Mouse (Mus musculus): ENCODE results near the gene Gnaz. TPM values are rescaled to one million over a fixed set of nuclear protein-coding genes. Genes with fewer than 3 reads are reported as not detected.
A peak's percentile ranks its signal among the peaks of the same experiment; 100 is the strongest.

Gene Gnaz
- total and polyA plus RNA-seq, 2 experiments from 2014 or later = 0.38 to 2.1 TPM

- WGBS = 27% methylated on average over 5 of the region's 5 CpGs
- H3K4me2 ChIP-seq (ENCODE audit: low read depth, low read length) = peak overlapping the region; percentile 35
- H3K9ac ChIP-seq (replicated peaks; ENCODE audit: low read depth, low read length) = no peak overlapping the region
- ATAC-seq (ENCODE audit: insufficient read depth, low read depth) = no peak
- TF ChIP-seq CTCF (IDR thresholded peaks at IDR 0.05; ENCODE audit: low read depth) (no peak), EP300 (IDR thresholded peaks at IDR 0.05; ENCODE audit: low read depth) (no peak)
- H3K36me3 ChIP-seq (replicated peaks; ENCODE audit: control insufficient read depth, insufficient read depth, low read length) = no peaks in the 10 kb centered on the region
- no peaks in the 10 kb centered on the region for H3K9me3 ChIP-seq (replicated peaks; ENCODE audit: control insufficient read depth, low read length)
- H3K27me3 ChIP-seq (ENCODE audit: control insufficient read depth, insufficient read depth, low read length) = peaks cover 27% of the 10 kb centered on the region
- DNase-seq (ENCODE audit: low spot score) = peak; percentile 18
- no peak overlapping the region for H3K27ac ChIP-seq (ENCODE audit: low read depth)
- H3K4me1 ChIP-seq (ENCODE audit: control insufficient read depth, insufficient read depth) = no peaks in the 10 kb centered on the region
- no peak overlapping the region for H3K4me3 ChIP-seq (ENCODE audit: low read depth, low read length)
Measured at GRCm38 (mm10) chr10:74994863-74995262, 27.9 kb downstream of the Gnaz start.

- peak overlapping the region; percentile 35 for H3K4me2 ChIP-seq (ENCODE audit: low read depth, low read length)
- H3K9ac ChIP-seq (replicated peaks; ENCODE audit: low read depth, low read length) = no peak overlapping the region
- H3K27me3 ChIP-seq (ENCODE audit: control insufficient read depth, insufficient read depth, low read length) = peaks cover 27% of the 10 kb centered on the region
- no peak for TF ChIP-seq EP300 (IDR thresholded peaks at IDR 0.05; ENCODE audit: low read depth)
- no peak for TF ChIP-seq CTCF (IDR thresholded peaks at IDR 0.05; ENCODE audit: low read depth)
- H3K4me3 ChIP-seq (ENCODE audit: low read depth, low read length) = peak overlapping the region; percentile 8; the same call in 1 of the 2 replicates
- no peak overlapping the region for H3K27ac ChIP-seq (ENCODE audit: low read depth)
- WGBS = 3% methylated on average over 16 of the region's 17 CpGs
- ATAC-seq (ENCODE audit: insufficient read depth, low read depth) = no peak
- no peaks in the 10 kb centered on the region for H3K36me3 ChIP-seq (replicated peaks; ENCODE audit: control insufficient read depth, insufficient read depth, low read length)
- DNase-seq (ENCODE audit: low spot score) = no peak
- no peaks in the 10 kb centered on the region for H3K4me1 ChIP-seq (ENCODE audit: control insufficient read depth, insufficient read depth)
- no peaks in the 10 kb centered on the region for H3K9me3 ChIP-seq (replicated peaks; ENCODE audit: control insufficient read depth, low read length)
Measured at GRCm38 (mm10) chr10:74995377-74995776, 28.4 kb downstream of the Gnaz start.

- Histone ChIP-seq H3K36me3 (replicated peaks; ENCODE audit: control insufficient read depth, insufficient read depth, low read length) (no peaks in the 10 kb centered on the region), H3K9ac (replicated peaks; ENCODE audit: low read depth, low read length) (no peak overlapping the region), H3K27me3 (ENCODE audit: control insufficient read depth, insufficient read depth, low read length) (0 out of 2 replicates have a peak, but pooled peaks cover 3% of the 10 kb centered on the region), H3K27ac (ENCODE audit: low read depth) (no peak overlapping the region), H3K4me1 (ENCODE audit: control insufficient read depth, insufficient read depth) (no peaks in the 10 kb centered on the region), H3K4me3 (ENCODE audit: low read depth, low read length) (no peak overlapping the region), H3K4me2 (ENCODE audit: low read depth, low read length) (no peak overlapping the region), H3K9me3 (replicated peaks; ENCODE audit: control insufficient read depth, low read length) (no peaks in the 10 kb centered on the region)
- 89% methylated on average over 8 of the region's 8 CpGs for WGBS
- no peak for ATAC-seq (ENCODE audit: insufficient read depth, low read depth)
- DNase-seq (ENCODE audit: low spot score) = no peak
- TF ChIP-seq EP300 (IDR thresholded peaks at IDR 0.05; ENCODE audit: low read depth) (no peak), CTCF (IDR thresholded peaks at IDR 0.05; ENCODE audit: low read depth) (no peak)
Measured at GRCm38 (mm10) chr10:75001391-75001790, 34.4 kb downstream of the Gnaz start.

GRCm38 (mm10) chr10:75004067-75004466 is 37.1 kb downstream of the Gnaz start:
- DNase-seq (ENCODE audit: low spot score) = no peak
- no peak overlapping the region for H3K4me3 ChIP-seq (ENCODE audit: low read depth, low read length)
- H3K27ac ChIP-seq (ENCODE audit: low read depth) = no peak overlapping the region
- no peak overlapping the region for H3K4me2 ChIP-seq (ENCODE audit: low read depth, low read length)
- H3K4me1 ChIP-seq (ENCODE audit: control insufficient read depth, insufficient read depth) = no peaks in the 10 kb centered on the region
- H3K27me3 ChIP-seq (ENCODE audit: control insufficient read depth, insufficient read depth, low read length) = 0 out of 2 replicates have a peak, but pooled peaks cover 11% of the 10 kb centered on the region
- H3K9me3 ChIP-seq (replicated peaks; ENCODE audit: control insufficient read depth, low read length) = no peaks in the 10 kb centered on the region
- TF ChIP-seq EP300 (IDR thresholded peaks at IDR 0.05; ENCODE audit: low read depth) = no peak
- no peak for TF ChIP-seq CTCF (IDR thresholded peaks at IDR 0.05; ENCODE audit: low read depth)
- no peak overlapping the region for H3K9ac ChIP-seq (replicated peaks; ENCODE audit: low read depth, low read length)
- H3K36me3 ChIP-seq (replicated peaks; ENCODE audit: control insufficient read depth, insufficient read depth, low read length) = no peaks in the 10 kb centered on the region
- ATAC-seq (ENCODE audit: insufficient read depth, low read depth) = no peak
- 48% methylated on average over 3 of the region's 3 CpGs for WGBS

GRCm38 (mm10) chr10:75006889-75007662 is 40.1 kb downstream of the Gnaz start:
- Histone ChIP-seq H3K27me3 (ENCODE audit: control insufficient read depth, insufficient read depth, low read length) (peaks cover 20% of the 10 kb centered on the region; the same call in 1 of the 2 replicates), H3K9ac (replicated peaks; ENCODE audit: low read depth, low read length) (no peak overlapping the region), H3K27ac (ENCODE audit: low read depth) (no peak overlapping the region), H3K4me3 (ENCODE audit: low read depth, low read length) (no peak overlapping the region), H3K4me2 (ENCODE audit: low read depth, low read length) (no peak overlapping the region), H3K4me1 (ENCODE audit: control insufficient read depth, insufficient read depth) (no peaks in the 10 kb centered on the region), H3K36me3 (replicated peaks; ENCODE audit: control insufficient read depth, insufficient read depth, low read length) (no peaks in the 10 kb centered on the region), H3K9me3 (replicated peaks; ENCODE audit: control insufficient read depth, low read length) (no peaks in the 10 kb centered on the region)
- ATAC-seq (ENCODE audit: insufficient read depth, low read depth) (no peak), DNase-seq (ENCODE audit: low spot score) (no peak)
- TF ChIP-seq EP300 (IDR thresholded peaks at IDR 0.05; ENCODE audit: low read depth) = no peak
- TF ChIP-seq CTCF (IDR thresholded peaks at IDR 0.05; ENCODE audit: low read depth) = no peak
- 56% methylated on average over 8 of the region's 8 CpGs for WGBS
